Mouse (Mus musculus): ENCODE results near the gene Ifitm3.
"Not testable (repeated sequence)": the region's sequence is repeated elsewhere in the genome, so short reads cannot be mapped to it uniquely, and the experiment has no call there.

Ifitm3 gene

DNA sequence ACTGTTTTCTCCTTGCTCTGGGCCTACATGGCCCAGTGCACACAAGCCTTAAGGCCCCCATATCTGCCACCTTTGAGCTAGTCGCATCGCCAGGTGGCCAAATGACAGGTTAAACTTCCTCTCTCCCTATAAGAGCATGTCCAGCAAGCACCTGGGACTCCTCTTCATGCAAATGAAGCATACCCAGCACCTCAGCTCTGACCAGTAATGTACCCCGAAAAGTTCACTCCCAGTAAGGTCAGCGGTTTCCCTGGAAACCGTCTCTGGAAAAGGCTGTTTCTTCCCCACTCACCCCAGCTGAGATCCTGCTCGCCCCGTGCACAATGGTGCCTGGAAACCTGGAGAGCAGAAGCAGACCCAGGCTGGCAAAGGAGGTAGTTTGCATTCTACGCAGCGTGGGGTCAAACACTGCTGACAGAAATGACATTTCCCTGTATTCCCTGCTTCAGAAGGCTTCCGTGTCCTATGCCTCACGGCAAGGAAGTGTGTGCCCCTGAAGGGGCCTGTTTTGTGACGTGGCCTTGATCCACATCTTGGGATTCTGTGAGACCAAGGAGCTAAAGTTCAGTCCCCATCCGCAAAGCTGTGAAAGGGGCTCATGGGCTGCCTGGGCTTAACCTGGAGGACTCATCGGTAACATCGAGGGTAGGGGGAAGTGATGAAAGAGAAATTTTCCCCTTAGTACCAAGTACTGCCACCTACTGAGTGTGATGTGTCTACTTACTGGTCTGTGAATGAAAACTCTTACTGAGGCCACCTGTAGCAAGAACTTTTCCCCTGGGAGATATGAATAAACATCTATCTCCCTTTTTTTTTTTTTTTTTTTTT is 9.5 kb downstream of the Ifitm3 start:
- DNase-seq (ENCODE audit: low spot score) = no peak

DNA sequence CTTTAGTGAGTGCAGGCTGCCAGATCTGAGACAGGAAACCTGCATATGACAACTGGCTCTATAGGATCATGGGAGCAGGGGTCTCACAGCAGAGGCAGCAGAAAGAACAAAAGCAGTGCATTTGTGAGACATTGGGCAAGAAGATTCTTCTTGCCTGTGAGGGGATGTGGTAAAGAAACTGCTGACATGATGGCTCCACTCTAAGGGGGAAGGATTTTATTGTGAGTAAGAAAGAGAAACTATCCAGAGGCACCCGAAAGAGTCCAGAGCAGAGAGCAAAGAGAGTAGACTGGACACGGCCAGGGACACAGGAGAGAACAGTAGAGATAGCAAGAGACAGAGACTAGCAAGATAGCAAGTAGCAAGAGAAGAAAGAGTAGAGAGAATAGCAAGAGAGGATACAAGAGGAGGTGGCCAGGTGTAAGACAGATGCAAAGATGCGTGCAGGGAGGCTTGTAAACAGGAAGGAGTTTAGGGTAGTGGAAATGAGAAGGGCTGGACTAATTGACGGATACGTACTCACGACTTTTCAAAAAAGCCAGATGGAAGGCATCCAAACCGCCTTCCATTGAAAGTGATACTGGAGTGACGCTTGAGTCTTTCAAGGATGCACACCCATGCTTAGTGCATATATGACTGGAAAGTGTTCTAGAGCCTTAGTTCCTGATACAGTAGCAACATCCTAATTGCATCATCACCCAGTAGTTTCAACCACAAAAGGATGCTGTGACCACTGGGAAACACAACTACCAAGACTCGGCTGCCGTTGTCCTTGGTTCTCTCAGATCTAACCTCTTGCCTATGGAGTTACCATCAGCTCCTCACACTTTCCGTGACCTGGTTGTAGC is 11.5 kb downstream of the Ifitm3 start:
- DNase-seq (ENCODE audit: low spot score) = no peak

DNA sequence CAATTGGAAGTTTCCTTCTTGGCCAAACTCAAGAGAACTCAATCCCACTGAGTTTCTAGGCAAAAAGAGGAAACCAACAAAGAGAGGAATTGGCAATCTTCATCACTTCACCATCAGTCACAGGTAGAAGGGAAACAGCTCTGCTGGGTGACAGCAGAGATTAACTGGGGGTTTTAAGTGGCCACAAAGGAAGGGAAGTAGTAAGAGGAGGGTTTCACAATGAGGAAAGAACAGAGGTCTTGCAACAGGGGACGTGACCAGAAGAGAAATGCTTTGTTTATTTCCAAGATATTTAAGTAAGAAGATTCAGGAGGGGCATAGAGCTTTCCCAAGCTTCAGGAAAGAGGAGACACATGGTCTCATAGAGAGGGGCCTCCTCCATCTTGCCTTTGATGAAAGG is 12.8 kb downstream of the Ifitm3 start:
- DNase-seq (ENCODE audit: low spot score) = no peak

DNA sequence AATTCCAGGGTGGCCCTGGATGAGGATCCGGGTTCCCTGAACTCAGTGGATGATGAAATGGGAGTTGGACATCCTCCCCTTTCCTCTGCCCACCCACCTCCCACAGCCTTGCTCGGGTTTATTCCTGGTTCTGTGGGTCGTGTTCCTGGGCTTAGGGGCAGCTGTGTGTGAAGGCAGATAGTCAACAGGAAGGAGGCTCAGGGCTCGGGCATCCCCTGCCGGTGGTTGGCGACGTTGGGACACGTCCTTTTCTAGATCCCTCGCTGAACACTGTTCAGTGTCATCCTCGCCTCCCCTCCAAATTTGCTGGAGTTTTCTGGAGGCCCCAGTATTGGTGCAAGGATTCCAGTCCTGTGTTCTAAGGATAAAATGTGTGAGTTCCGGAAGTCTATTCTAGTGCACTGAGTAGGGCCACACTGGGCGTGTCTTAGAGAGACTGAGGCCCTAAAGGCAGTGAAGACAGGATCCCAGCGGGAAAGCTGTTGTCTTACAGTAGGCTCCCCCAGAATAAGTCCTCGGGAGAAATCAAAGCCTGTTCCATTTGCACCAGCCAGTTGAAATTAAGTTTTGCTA is 19.4 kb downstream of the Ifitm3 start:
- no peak for DNase-seq (ENCODE audit: low spot score)

DNA sequence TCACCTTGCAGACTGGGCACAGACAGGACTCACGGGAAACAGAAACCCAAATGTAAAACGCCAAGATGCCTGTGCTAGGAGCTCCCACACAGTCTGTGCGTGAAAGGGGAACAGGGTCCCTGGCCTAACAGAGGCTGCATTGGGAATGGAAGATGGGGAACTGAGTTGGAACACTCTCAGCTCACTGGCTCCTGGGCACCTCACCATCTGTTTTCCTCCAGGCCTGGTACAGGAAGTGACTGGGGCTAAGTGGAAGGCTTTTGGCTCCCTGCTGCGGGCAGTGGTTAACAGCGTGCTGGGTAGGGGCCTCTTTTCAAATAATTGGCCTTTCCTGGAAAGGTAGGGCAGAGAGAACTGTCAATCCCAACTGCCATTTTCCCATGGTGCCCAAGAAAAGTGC is 19.9 kb downstream of the Ifitm3 start:
- no peak for DNase-seq (ENCODE audit: low spot score)

DNA sequence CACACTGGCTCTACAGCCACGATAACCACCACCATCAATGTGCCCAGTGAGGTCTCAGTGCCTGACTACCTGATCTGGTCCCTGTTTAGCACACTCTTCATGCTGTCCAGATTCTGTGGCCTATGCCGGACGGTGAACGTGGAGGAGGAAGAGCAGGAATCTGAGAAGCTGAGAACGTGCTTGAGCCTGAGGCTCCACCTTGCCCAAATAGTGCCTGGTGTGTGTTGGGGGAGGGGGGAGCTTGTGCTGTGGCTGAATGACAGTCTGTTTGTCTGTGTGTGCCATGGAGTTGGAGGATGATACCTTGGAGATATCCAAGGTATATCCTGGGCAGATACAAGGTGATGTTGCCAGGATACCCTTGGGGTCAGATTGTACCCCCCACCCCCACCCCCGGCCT is 20.4 kb downstream of the Ifitm3 start:
- DNase-seq (ENCODE audit: low spot score) = no peak

DNA sequence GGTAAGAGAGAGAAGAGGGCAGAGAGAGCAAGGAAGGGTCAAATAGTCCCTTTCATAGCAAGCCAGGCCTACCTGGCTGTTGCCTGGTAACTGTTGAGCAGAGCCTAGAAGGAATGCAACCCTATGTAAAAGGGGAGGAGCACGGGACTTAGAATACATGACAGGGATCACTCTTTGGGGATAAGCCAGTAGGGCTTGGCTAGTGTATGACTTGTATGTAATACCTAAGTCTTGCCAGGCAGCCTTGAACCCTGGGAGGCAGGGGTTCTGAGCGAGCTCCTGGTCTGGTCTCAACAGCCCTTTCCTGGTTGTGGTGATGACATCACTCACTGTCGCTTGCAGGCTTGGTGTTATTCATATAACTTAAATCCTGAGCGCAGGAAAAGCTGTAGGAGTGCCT is 21.5 kb downstream of the Ifitm3 start:
- DNase-seq (ENCODE audit: low spot score) = no peak

DNA sequence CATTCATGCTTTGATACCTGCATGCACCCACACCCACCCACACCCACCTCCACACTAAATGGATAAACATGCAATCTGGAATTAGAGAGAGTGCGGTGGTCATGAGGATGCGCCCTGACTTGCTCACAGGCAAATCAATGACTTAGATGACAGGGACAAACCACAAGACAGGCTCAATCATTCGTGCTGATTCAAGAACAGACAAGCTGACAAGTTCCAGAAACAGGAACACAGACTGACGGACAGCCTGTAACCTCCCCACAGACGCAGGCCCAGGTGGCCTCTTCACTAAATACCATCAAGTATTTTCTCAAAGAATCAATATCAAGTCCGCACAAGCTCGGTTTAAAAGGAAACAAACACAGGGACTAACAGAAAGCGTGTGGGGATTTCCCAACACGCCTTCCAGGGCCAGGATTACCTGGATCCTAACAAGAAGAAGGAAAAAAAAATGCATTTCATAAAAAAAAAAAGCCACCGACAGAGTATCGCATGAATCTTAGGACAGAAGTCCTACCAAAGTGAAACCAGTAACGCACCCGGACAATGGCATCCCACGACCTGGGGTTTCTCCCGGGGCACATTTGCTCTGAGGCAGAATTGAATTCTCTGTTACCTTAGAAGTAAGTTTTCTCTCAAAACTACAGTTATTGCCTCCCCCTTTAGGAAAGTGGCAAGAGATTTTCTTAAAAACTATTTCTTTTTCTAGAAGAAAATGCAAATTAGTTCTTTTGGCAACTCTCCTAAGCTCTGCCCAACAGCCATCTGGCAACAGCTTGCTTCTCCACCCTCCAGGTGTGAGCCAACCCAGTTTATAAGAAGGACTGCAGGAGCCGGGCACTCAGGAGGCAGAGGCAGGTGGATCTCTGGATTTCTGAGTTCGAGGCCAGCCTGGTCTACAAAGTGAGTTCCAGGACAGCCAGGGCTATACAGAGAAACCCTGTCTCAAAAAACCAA is 23.1 kb downstream of the Ifitm3 start:
- DNase-seq (ENCODE audit: low spot score) = no peak

DNA sequence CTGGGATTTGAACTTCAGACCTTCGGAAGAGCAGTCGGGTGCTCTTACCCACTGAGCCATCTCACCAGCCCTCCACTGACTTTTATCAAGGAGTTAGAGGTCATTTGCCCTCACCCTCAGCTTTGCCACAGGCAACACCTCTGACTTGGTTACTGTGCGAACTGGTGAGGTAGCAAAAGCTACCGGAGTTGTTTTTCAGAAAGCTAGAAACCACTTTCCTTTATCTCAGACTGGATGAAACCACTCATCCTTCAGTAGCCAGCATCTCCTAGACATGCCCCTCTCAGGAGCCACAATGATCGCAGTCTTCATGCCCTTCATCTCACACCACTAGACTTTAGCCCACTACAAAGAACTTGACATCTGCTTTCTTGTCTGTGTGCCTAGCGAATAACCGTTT is 27.6 kb downstream of the Ifitm3 start:
- DNase-seq (ENCODE audit: low spot score) = no peak

DNA sequence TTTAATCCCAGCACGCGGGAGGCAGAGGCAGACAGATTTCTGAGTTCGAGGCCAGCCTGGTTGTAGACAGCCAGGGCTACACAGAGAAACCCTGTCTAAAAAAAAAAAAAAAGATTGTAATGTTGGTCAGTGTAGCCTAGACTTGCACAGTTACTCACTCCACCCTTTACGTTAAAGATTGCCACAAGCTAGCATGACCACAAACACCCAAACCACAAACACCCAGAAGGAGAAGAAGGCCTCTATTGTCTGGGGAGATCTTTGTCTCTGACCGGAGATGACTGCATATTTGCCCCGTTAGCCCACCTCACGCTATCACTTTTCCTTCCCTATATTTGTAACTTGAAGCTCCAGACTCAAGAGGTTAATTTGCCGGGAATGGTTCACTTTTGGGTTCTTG is 28.9 kb downstream of the Ifitm3 start:
- DNase-seq (ENCODE audit: low spot score) = no peak

DNA sequence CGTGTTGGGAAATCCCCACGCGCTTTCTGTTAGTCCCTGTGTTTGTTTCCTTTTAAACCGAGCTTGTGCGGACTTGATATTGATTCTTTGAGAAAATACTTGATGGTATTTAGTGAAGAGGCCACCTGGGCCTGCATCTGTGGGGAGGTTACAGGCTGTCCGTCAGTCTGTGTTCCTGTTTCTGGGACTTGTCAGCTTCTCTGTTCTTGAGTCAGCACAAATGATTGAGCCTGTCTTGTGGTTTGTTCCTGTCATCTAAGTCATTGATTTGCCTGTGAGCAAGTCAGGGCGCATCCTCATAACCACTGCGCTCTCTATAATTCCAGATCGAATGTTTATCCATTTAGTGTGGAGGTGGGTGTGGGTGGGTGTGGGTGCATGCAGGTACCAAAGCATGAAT is 33.9 kb downstream of the Ifitm3 start:
- not testable (repeated sequence) for DNase-seq (ENCODE audit: low spot score)

DNA sequence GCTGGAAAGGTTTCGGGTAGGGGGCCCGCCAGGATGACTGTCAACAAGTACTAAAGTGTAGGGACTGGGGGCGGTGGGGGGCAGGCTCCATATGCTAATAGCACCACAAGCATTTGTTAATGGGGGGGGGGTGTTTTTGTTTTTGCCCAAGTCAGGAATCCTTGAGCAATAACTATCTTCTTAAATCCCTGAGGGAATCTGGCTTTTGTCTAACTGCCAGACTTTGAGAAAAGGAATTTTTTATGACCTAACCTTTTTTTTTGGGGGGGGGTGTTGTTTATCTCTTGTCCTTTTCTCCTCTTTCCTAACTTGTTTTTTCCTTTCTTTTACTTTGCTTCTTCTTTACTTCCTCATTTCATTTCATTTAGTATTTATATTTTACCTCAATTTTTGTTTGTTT is 35.1 kb downstream of the Ifitm3 start:
- no peak for DNase-seq (ENCODE audit: low spot score)

DNA sequence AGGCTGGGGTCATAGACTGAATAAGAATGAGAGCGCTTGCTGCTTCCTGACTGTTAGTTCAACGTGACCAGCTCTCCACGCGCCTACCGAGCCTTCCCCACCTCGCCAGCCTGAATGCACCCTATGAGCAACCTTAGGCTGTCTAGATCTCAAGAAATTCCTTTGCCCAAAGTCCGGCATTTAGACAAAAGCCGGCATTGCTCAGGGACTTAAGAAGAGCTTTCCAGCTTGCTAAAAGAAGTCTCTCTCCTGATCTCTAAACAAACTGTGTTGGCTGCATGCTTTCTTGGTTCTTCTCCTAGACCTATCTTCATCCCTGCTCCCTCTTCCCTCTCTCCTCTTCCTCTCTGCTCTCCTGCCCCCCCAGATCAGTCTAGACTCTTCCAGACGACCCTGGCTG is 35.6 kb downstream of the Ifitm3 start:
- DNase-seq (ENCODE audit: low spot score) = no peak

DNA sequence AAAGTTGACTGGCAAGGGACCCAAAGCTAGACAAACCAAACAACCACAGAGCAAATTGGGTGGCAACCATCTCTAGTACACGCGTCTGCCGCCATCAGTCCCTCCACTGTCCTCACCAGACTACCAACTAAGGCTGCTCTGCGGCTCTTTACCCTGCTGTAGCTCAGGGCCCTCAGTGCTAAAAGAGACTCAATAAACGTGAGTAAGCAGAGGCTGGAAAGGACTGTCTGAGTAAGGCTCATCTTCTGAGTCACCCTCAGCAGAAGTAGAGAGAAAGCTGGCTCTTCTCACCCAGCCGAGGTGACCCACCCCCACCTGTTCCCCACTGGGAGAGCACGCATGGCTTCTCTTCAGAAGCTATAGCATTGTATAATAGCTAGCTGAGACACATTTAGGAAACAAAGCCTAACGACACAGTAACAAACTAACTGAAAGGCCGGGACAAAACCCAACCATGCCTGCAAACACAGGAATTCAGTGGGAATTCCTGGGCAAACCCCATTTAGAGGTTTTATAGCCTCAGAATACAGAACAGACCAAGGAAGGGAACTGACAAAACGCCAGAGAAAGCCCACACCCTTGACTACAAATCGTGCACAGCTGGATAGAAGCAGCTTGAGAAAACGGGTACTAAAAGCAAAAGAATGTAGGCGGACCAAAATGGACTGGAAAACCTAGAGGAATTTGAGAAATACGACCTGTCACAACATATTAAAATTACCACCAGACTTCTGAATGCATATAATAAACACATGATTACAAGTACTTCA is 37.0 kb downstream of the Ifitm3 start:
- DNase-seq (ENCODE audit: low spot score) = no peak

DNA sequence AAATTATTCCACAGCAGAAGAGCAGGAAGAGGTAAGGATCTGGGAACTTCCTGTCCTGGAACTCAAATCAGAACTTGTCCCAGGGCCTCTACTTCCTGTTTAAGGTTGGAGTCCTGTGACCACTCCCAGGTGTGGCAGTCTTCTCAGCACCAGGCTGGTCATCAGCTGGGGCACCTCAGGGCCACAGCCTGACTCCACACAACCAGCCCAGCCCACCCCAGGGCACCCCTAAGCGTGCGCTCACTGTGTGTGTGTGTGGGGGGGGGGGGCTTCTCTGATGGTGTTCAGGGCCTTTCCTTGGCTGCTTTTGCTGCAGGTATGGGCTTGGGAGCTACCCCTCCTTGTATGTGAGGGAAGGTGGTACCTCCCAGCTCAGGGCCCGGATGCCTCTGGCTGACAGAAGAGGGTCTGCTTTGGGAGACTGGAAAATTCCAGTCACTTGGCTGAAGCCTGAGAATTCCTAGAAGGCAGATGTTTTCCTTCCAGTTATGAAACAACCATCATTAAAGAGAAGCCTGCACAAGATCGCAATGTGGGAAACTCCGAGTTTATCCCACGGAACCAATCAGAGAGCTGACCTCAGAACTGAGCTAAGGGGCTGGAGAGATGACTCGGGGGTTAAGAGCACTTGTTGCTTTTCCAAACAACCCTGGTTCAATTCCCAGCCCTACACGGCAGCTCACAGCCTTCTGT is 38.9 kb downstream of the Ifitm3 start:
- DNase-seq (ENCODE audit: low spot score) = no peak

DNA sequence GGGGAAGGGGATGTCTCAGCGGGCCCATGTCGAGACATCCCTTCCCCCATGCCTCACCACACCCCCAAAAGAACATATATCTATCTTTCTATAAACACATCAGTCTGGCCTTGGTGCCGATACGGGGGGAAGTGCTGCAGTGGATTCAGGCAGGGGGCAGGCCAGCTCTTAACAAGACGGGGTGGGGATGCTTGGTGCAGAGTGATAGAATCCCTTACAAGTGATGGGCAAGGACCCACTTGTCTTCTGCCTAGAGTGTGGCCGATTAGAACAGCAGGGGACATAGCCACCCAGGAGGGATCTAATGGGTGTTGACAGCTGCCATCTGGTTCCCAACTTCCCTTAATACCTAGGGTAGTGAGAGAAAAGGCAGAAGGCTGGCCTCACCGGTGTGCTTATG is 39.6 kb downstream of the Ifitm3 start:
- DNase-seq (ENCODE audit: low spot score) = no peak

DNA sequence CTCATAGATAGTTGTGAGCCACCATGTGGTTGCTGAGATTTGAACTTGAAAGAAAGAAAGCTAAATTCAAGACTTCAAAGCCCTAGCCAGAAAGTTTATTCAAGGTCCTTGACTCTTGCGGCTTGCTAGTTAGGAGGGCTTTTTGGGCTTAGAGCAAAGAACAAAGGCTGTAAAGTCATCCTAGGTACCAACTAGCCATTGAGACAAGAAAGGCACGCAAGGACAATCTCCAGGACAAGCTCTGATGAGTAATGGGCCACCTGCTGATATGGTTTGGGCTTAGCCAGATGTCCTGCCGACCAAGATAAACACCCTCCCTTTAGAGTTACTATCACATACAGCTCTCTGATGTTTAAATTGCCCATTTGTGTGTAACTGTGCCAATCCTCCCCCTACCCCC is 41.9 kb downstream of the Ifitm3 start:
- DNase-seq (ENCODE audit: low spot score) = not testable (repeated sequence)

DNA sequence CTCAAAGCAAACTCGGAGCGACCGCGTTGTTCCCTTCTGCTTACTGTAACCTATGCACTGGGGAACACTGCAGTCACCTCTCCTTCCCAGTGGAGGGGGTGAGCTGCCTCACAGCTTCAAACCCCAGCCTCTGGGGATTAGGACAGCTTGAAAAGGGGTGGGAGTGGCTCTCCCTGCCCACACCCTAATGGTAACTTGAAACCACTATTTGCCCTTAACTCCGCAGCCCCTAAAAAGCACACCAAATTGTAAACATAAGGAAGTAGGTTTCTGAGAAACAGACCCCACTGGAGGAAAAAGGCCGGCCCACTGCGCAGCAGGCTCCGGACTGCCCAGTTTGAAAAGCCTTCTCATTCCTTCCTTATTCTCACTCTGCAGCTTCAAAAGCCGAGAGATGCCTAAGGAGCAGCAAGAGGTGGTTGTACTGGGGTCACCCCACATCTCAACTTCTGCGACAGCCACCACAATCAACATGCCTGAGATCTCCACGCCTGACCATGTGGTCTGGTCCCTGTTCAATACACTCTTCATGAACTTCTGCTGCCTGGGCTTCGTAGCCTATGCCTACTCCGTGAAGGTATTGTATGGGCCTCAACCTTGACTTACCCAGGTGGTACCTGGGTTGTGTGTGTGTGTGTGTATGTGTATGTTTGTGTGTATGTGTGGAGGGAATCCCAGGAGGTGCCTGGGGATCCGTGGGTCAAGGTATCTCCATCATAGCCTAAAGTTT is 42.5 kb downstream of the Ifitm3 start:
- no peak for DNase-seq (ENCODE audit: low spot score)

DNA sequence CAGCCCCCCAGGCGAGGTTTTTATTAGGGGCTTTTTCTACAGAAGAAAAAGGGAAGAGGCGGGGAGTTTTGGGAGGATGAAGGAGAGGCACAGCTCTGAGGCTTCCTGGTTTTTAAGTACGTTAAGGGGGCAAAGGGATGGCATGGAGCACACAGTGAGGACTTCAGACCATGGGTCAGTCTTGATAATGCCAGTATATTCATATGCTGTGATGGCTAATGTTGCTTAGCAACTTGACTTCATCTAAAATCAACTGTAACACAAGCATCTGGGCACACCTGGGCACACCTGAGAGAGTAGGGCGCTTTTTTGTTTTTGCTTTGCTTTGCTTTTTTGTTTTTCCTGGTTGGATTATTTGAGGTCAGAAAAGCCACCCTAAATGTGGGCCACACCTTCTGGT is 43.6 kb downstream of the Ifitm3 start, which contains the start of gene Ifitm1:
Gene Ifitm1 (plus strand): TSS at position 301 of the 400 bp plus-strand sequence.
- DNase-seq (ENCODE audit: low spot score) = no peak

DNA sequence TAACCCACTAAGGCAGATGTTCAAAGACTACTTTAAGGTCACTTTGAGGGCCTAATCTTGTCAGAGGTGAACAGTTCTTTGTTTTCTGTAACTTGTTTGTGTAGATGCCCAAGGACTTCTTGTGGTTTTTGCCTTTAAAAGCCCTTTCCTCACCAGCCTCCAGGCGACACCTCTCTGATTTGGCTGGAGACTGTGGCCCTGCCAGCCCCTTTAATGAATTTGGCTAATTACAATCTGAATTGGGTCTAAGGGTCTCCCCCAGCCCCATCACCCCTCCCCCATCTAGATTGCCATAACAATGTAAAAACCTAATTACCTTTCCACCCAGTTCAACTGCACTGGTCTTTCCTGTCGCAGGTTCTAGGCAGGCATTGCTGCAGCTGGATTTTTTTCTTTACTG is 47.8 kb downstream of the Ifitm3 start:
- DNase-seq (ENCODE audit: low spot score) = no peak
